Mouse (Mus musculus): ENCODE data around the gene Frmd4a.
"Not testable (repeated sequence)": the region's sequence is repeated elsewhere in the genome, so short reads cannot be mapped to it uniquely, and the experiment has no call there.

The Frmd4a gene

DNA sequence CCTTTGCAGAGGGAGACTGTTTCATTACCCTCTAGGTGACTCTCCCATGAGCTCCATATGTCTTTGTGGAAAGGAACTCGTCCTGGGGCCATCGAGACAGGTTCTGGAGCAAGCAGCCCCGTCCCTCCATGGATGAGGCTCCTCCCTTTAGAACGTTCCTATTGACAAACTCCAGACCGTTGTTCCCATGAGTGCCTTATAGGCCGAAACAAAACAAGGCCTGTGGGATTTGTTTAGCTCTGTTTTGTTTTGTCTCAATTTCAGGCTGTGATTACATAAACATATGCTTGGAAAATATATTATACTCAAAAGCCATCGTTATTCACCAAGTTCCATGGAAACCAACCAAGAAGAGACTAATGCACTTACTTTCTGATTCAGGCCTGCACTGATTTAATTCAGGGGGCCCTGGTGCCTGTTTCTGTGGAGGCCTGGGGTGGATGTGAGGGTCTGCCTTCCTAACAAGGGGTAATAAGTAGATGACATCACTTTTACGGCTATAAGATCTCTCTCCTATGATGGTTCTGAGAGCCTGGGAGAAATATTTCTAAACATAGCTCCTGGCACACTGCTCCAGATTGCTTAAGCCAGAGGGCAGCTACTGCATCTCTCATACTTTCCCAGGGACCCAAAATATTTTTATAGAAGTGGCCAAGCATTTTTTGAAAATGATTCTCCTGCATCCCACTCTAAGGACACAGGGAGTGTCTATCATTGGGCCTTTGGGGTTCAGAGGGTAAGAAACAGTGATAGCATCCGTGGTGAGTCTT is 308.9 kb downstream of the Frmd4a start:
- in situ Hi-C loops (cut with MboI; ENCODE audit: unreplicated experiment in 2 of 2) = no loop called here

DNA sequence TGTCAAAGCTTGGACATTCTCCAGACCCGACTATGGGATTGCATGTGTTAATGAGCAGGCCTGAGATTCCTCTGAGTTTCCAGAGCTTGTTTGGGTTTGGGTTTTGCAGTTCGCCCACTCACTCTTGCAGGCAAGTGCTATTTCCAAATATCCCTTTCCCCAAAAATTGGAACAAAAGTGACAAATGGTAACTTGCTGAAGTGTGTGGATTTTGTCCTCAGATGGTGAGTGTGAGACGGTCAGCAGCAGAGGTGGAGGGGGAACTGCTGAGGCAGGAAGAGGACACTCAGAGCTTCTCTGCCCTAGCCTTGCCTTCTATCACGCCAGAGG is 309.5 kb downstream of the Frmd4a start:
- in situ Hi-C loops (cut with MboI; ENCODE audit: unreplicated experiment in 2 of 2) = no loop called here

DNA sequence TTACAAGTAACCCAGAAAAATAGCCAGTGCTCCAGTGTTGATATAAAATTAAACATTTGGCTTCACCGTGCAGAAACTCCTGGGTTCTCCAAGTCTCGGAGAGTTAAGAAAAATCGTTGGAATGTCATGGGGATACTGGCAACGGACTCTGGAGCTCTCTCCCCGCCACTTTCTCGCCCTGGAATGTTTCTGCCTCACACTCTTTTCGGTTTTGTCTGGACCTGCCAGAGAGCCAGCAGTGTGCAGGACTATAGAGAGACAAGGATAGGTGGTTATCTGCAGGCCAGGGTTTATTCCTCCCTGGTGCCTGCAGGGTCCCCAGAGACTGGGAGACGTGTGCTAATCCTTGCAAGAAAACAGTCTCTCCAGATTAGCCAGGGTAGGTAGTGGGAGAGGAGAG is 314.9 kb downstream of the Frmd4a start:
- in situ Hi-C loops (cut with MboI; ENCODE audit: unreplicated experiment in 2 of 2) = no loop called here

DNA sequence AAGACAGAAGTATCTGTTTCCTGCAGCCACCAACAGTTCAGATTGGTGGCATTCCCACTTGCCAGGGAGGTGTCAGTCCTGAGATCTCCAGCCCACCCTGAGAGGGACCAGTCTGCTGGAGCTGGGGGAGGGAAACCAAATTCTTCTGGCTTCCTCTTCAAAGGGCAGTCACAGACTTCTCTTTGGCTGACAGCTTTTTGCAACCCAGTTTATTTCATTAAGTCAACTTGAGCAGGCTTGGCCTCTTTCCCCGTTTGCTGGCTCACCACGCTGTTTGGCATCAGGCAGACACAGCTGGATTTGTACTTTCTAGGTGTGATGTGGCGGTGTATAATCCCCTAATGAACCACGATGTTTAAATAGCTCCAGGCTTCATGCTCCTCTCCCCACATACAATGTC is 316.7 kb downstream of the Frmd4a start:
- in situ Hi-C loops (cut with MboI; ENCODE audit: unreplicated experiment in 2 of 2) = no loop called here

DNA sequence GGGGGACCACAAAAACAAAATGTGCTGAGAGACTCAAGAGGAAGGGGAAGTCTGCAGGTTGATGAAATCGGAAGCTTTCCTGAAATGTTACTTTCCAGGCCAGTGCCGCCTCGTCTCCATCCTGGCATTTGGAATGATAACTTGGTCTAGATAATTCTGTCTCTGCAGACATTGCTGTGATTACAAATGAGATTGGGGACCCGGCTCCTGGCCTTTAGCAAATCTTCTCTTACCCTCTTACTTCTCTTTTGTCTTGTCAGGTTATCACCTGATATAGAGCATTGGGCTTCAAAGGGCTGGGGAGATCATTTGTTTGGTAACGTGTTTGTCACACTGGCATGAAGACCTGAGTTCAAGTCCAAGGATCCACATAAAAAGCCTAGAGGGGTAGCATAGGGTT is 317.4 kb downstream of the Frmd4a start:
- in situ Hi-C loops (cut with MboI; ENCODE audit: unreplicated experiment in 2 of 2) = no loop called here

DNA sequence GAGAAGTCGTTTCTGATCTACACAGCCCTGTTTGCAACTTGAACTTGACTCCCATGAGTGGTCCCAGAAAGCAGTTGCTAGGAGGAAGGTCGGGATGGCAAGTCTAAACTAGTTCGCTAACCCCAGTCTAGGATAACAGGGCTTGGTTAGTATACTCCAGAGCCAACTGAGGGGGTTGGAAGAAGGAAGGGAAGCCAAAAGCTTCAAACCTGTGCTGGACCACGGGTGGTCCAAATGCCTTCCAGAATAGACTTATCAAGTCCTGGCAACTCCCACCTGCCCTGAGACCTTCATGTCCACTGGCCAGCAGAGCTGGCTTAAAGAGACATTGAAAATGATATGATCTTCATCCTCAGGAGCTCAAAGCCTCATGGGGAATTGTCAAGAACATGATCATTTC is 318.4 kb downstream of the Frmd4a start:
- in situ Hi-C loops (cut with MboI; ENCODE audit: unreplicated experiment in 2 of 2) = no loop called here

DNA sequence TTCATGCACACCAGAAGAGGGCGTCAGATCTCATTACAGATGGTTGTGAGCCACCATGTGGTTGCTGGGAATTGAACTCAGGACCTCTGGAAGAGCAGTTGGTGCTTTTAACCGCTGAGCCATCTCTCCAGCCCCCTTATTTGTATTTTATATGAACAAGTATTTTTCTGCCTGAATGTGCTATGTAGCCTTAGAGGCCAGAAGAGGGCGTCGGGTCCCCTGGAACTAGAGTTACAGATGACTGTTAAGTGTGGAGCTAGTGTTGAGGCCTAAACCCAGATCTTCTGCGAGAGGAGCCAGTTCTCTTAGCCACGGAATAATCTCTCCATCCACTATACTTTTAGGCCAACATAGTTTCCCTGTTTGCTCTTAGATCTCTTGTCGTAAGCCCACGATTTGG is 320.8 kb downstream of the Frmd4a start:
- in situ Hi-C loops (cut with MboI; ENCODE audit: unreplicated experiment in 2 of 2) = not testable (repeated sequence)

DNA sequence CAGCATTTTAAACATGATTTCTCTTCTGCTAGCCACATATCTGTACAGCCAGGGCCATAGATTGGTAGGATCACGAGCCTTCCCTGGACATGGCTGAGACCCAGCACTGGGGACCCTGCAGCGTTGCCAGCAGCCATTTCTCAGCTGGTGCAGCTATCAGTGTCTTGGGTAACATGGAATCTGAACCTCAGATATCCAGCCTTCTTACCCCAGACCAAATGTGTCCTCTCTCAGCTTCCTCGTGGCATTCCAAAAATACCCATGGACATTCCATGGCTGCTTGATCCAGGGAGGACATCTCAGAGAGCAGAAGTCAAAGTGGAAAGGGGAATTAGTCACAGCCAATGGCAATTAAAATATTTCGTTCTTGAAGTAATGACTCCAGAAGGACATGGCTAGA is 321.6 kb downstream of the Frmd4a start:
- in situ Hi-C loops (cut with MboI; ENCODE audit: unreplicated experiment in 2 of 2) = no loop called here

DNA sequence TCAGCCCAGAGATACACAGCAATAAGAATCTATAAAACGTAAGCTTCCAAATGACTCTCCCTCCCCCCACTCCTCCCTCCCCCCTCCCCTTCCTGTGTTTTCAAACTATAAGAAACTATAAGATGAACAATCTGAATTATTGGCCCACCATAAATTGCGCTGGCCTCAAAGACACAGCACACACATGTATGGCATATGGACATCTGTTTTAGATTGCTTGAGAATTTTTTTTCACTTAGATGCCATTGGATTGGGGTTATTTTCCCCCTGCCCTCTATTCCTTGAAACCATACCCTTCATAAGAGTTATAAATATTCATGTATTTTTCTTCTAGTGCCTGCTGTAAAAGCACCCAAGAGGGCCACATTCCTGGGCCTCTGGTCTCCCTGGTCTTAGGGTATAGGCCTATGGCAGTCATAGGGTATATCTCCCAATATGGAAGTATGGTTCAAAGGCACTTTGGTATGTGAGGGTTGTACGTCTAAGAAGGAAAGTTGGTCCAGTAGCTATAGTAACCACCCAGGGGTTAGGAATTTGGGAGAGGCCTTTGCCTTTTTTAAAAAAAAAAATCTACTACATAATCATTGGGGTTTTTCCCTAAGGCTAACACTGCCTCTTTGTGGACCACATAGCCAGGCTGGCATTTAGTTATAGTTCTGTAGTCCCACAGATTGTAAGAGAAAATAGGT is 322.2 kb downstream of the Frmd4a start:
- in situ Hi-C loops (cut with MboI; ENCODE audit: unreplicated experiment in 2 of 2) = no loop called here

DNA sequence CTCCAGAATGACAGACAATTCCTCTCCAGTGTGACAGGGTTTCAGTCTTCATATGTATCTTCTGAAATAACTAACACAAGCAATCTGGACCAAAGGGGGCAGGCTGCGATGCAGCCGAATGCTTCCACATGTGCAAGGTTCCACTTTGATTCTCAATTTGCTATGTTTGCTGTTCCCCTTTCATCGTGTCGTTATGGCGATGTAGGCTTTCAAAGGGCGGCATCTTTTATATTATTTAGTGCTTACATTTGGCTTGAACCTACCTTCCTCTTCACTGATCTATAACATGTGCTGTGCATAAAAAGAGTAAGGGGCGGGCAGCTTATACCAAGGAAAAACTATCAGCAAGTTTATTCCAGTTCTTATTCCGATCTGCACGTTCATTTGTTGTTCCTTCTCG is 322.9 kb downstream of the Frmd4a start:
- in situ Hi-C loops (cut with MboI; ENCODE audit: unreplicated experiment in 2 of 2) = no loop called here

DNA sequence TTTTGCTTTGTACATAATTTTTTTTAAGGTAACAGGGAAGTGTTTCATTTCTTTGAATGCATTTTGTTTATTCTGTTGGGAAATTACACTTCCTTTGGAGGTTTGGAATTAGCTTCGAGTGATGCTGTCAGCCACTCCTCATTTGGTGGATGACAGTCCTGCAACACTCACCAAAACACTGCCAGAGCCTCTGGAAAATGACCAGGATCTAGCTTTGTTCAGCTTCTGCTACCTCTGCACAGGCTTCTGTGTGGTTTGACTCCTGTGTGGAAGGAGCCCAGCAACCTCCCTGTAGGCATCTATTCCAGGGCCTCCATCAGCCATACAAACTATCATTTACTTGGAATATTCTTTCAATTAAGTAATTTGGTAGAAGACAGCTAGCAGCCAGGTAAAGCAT is 323.6 kb downstream of the Frmd4a start:
- in situ Hi-C loops (cut with MboI; ENCODE audit: unreplicated experiment in 2 of 2) = no loop called here

DNA sequence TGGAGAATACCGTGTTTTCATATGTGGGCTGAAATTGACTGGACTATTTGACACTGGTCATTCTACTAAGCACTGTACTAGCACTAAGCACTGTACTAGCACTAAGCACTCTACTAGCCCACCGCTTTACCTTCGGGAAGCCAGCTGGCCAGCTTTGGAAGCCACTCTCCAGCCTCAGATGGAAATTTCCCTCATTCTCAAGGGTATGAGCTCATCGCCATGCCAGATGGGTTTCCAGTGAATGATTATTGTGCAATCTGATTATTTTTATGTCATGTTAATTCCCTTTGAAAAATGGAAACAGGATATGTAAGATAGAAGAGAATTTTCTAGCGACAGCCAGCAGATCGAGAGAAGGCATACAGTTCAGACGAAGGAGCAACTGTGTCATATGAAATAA is 324.5 kb downstream of the Frmd4a start:
- in situ Hi-C loops (cut with MboI; ENCODE audit: unreplicated experiment in 2 of 2) = no loop called here

DNA sequence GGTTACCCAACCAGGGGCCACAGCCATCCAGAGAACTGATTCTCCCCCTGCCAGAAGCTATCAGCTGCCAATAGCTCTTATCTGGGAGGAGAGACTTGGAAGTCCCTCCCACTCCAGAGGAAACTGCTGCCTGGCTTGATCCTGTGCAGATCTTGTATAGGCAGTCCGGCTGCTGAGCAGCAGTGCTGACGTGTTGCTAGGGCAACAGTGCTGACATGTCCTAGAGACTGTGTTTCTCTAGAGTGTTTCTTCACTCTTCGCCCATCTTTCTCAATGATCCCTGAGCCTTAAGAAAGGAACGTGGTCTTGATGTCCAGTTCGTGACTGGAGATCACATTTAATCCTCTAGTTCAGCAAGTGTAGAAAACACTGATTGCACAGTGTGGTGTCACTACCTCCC is 326.9 kb downstream of the Frmd4a start:
- in situ Hi-C loops (cut with MboI; ENCODE audit: unreplicated experiment in 2 of 2) = no loop called here

DNA sequence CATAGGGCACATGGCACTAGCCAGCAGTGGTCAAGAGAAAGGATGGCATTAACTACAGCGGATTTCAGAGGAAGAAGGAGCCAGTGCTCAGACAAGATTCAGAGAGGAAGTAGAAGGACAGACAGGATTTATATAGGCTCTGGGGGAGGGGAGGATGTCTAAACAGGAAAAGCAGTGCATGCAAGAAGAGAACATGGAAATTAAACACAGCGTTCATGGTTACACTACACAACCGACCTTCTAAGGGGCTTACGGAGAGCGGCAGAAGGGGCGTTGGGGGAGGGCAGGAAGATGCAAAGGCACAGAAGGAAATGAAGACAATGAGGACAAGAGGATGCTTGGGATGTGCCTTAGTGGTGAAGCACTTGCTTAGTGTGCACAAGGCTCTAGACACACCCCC is 328.7 kb downstream of the Frmd4a start:
- in situ Hi-C loops (cut with MboI; ENCODE audit: unreplicated experiment in 2 of 2) = no loop called here

DNA sequence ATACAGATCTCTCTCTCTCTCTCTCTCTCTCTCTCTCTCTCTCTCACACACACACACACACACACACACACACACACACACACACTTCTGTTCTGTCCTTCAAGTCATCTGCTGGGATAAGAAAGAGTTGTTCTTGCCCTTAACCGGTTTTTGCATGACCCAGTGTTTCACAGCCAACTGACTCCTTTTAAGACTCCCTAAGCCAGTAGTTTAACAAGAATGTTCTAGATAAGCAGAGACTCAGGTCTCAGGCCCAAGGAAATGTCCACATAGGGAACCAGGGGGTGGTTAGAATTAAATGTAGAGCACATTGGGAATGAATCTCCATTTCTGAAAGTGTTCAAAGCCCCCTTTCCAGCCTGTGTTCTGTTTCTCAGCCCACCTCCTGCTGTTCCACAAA is 329.4 kb downstream of the Frmd4a start:
- in situ Hi-C loops (cut with MboI; ENCODE audit: unreplicated experiment in 2 of 2) = no loop called here

DNA sequence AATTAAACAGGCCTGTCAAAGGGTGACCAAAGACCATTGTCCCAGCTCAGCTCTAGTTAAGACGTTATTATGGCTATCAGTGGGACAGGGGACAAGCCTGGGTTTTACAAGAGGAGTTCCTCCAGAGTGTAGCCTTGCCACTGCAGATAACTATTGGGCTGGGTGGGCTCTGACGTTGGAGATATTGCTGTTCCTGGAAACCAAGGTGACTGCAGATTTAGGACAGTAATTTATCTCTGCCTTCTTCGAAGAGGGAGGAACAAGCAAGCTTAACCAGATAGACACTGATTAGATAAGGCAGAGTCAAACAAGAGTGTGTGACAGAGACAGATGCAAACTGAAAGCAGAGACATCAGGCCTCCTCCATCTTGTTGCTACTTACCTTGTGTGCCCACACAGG is 330.3 kb downstream of the Frmd4a start:
- in situ Hi-C loops (cut with MboI; ENCODE audit: unreplicated experiment in 2 of 2) = no loop called here

DNA sequence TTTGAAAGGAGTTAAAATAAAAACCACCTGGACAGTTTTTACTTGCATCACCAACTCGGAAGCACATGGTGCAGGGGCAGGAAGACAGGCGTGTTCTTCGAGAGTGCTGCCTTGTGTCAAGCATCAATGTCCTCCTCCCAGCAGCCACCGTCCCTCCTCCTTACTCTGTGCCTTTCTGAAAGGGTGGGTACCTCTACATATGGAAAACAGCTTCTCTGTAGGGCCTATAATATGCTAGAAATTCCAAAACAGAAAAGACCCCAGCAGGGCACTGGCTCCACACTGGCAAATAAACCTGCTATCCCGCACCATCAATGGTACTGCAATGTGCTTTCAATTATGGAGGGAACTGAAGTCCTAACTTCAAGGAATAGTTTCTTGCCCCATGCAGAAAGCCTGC is 331.0 kb downstream of the Frmd4a start:
- in situ Hi-C loops (cut with MboI; ENCODE audit: unreplicated experiment in 2 of 2) = no loop called here

DNA sequence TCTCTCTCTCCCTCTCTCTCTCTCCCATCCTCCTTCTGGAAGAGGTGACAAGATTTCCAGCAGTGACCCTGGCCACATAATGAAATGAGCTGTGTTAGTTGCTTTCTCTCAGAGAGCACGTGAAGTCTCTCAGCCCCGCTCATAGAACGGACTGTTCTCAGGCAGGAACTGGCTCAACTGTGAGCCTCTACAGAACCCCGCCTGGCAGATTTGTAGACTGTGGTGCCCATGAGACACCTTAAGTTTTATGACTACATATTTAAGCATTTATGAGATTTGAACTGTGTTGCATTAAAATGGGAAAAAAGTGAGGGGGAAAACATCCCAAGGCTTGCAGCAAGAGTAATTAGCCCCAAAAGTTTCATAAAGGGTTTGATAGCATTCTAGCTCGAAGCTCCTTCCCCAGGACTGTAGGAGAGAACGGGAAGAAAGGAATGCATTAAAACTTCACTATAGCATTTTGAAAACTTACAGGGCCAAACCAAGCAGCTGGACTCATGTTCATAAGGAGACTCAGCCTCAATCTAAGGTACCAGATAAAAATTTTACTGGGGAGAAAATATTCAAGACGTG is 339.4 kb downstream of the Frmd4a start:
- in situ Hi-C loops (cut with MboI; ENCODE audit: unreplicated experiment in 2 of 2) = no loop called here

DNA sequence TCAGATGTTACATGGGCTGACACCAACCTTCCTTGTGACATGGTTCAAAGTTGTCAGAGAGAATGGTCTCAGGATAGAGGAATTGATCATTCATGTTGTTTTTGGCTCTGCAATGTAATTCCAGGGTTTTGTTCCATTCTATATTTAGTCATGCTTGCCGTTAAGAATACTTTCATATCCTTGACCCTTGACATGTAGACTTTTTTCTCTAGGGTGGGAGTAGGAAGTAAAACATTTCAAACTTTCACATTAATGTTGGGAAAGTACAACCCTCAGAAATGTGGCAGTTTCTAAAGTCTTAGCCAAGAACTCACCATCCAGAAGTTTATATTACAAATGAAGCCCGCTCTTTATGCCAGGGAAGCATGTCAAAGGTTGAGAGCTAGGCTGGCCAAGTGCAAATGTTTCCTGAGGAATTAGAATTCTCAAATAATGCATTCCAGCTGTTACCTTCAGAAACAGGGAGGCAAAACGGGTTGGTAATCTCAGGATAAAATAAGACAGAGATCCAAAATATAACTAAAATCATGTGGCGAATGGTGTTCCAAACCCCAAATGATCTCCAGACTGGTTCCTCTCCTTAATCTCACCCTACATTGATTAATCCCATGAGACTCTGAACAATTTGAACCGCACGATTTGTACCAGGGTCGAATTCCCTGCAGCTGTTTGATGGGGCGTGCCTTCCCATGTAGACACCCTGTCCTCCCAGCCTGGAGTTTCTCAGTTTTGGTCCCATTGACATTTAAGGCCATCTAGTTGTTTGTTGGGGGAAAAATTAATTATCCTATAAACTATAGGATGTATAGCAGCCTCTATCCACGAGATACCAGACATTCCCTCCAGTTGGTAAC is 344.7 kb downstream of the Frmd4a start:
- in situ Hi-C loops (cut with MboI; ENCODE audit: unreplicated experiment in 2 of 2) = no loop called here

DNA sequence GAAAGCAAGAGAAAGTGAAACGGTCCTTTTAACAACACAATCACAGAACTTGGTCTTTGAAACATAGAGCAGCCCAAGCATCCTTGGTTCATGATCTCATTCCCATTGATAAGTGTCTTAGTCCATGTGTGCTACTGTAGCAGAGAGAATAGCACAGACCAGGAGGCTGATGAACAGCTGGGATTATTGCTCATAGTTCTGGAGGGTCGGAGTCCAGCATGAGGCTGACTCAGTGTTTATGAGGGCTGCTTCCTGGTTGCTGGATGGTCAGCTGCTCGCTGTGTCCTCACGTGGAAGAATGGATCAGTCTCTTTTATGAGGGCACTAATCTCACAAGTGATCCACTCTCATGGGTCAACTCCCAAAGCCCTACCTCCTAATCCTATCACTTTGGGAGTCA is 347.4 kb downstream of the Frmd4a start:
- in situ Hi-C loops (cut with MboI; ENCODE audit: unreplicated experiment in 2 of 2) = no loop called here

DNA sequence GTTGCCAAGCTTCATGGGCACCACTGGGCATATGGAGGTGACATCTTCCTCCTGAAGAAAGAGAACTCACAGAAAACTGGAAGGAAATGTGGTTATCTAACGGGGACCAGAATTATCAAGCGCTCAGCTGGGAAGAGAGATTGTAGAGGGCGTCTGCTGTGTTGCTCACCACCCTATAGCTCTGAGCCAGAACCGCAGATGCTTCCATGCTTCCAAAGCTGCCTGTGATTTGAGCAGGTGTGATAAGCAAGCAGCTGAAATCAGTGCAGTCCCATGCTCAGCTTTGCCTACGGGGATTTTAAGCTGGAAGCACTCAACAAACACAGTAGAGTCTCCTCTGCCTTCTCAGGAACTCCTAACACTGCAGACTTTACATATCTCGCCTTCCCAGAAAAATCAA is 351.0 kb downstream of the Frmd4a start:
- in situ Hi-C loops (cut with MboI; ENCODE audit: unreplicated experiment in 2 of 2) = no loop called here

Data from v-Abl transformed pro-B cells (cell line).